Mouse (Mus musculus) kidney, adult 2 months (tissue): Measurements from ENCODE around the gene Dis3l2. TPM values are rescaled to one million over a fixed set of nuclear protein-coding genes. Genes with fewer than 3 reads are reported as not detected.

Experiments used
- DNase-seq: peaks from one replicate; pipeline ENCODE4 v3.0.0; 2021
- H3K27ac ChIP-seq: fragments of 200-500 bp; 2 replicates; pipeline ENCODE4 v1.5.1; 2012; ENCODE audit warnings: low read depth, low read length, control low read depth, inconsistent platforms; ENCODE audit not compliant: insufficient read depth
- H3K27me3 ChIP-seq: fragments of 200-500 bp; replicated peaks from 2 replicates; pipeline ENCODE4 v1.6.1; 2012; ENCODE audit warnings: mild to moderate bottlenecking, moderate library complexity, low read length, inconsistent platforms; ENCODE audit not compliant: control insufficient read depth, insufficient read depth
- H3K36me3 ChIP-seq: fragments of 200-500 bp; 2 replicates; pipeline ENCODE4 v1.6.1; 2012; ENCODE audit warnings: mild to moderate bottlenecking, moderate library complexity, low read length, inconsistent platforms; ENCODE audit not compliant: control insufficient read depth, insufficient read depth
- H3K4me1 ChIP-seq: fragments of 200-500 bp; 2 replicates; pipeline ENCODE4 v1.6.1; 2011; ENCODE audit warnings: low read length; ENCODE audit not compliant: control insufficient read depth, insufficient read depth
- H3K4me3 ChIP-seq: fragments of 200-500 bp; 2 replicates; pipeline ENCODE4 v1.5.1; 2011; ENCODE audit warnings: mild to moderate bottlenecking, low read depth, low read length, control low read depth; ENCODE audit not compliant: insufficient read depth
- CTCF ChIP-seq: fragments of 200-500 bp; conservative IDR thresholded peaks from 2 replicates; pipeline ENCODE4 v1.5.1; 2011; ENCODE audit warnings: low read depth, mild to moderate bottlenecking, control low read depth, low read length, moderate library complexity, mixed read lengths; ENCODE audit not compliant: insufficient read depth, insufficient read length
- POLR2A ChIP-seq: fragments of 200-500 bp; IDR thresholded peaks from one replicate; pipeline ENCODE4 v1.6.1; 2011; ENCODE audit warnings: low read depth, low read length, control low read depth
- WGBS: fragments of 180-500 bp; shearing (Covaris S2); methylation state at CpG from one replicate; pipeline ENCODE4 v1.1.7; 2018; 5-methylcytosine and 5-hydroxymethylcytosine counted together
- polyA plus RNA-seq: library from polyadenylated mRNA; depleted of rRNA; stranded (reverse); fragments of >200 nt; gene quantifications from 2 replicates; pipeline ENCODE4 v1.2.3, GENCODE M21; 2012

Dis3l2 gene
- polyA plus RNA-seq, 1 experiment: 15.7 TPM

DNA sequence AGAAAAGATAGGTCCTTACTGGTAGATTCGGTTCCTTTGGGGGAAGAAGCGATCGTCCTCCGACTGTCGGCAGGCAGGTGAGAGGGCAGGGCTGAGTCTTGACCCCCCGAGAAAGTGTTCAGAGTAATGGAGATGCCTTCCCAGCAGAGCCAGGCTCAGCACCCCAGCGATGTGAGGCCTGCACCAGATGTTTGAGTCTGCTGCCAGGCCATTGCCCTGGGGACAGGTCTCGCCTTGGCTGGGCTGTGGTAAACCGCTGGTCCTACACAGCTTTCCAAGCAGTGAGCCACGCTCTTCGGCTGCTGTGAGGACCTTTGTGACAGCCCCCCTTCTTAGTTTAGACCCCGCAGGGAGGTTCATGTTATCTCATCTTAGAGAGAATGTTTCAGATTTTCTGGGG is 28.5 kb upstream of the Dis3l2 start:
- Histone ChIP-seq H3K4me3 (no peak overlapping the region), H3K4me1 (no peaks in the 10 kb centered on the region), H3K27ac (no peak overlapping the region), H3K36me3 (no peaks in the 10 kb centered on the region), H3K27me3 (no peaks in the 10 kb centered on the region)
- TF ChIP-seq POLR2A: no peak
- TF ChIP-seq CTCF: no peak
- no peak for DNase-seq
- WGBS: 86% methylated on average over 12 of the region's 12 CpGs

DNA sequence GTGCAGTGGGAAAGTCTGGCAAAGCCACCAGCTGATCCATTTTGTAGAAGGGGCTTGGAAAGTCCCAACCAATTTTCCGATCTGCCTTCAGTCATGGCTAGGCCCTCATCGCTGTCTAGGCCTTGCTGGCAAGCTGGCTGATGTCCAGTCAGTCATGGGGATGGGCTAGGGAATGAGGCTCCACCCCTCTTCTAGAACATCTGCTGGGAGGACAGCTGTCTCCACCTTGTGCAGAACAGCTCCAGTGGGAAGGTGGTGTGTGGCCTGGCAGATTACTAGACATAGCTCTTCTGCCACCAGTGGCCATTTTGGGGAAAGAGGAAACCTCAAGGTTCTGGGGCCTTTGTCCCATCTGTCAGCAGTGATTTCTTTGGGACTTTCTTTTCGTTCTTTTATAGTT is 26.0 kb upstream of the Dis3l2 start:
- Histone ChIP-seq H3K36me3 (no peaks in the 10 kb centered on the region), H3K4me3 (no peak overlapping the region), H3K27me3 (no peaks in the 10 kb centered on the region), H3K27ac (no peak overlapping the region), H3K4me1 (no peaks in the 10 kb centered on the region)
- 79% methylated on average over 3 of the region's 3 CpGs for whole genome bisulfite sequencing
- DNase-seq: no peak
- TF ChIP-seq CTCF (no peak), POLR2A (no peak)

DNA sequence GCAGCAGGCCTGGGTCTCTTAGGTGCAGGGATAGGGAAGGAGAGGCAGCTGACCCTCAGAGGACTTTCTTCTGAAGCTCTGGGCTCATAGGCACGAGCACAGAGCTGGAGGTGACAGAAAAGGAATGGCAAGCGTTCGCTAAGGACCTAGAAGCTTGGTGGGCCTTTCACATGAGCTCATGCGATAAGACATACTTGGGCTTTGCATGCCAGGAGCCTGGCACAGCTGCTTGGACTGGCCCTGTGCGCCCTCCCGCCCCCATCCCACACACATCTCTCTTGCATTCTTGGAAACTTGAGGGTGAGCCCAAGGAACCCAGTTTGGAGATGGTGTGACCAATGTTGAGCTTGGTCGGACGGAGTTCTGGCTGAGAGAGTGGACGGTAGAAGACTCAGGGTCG is 24.9 kb upstream of the Dis3l2 start:
- no peak for DNase-seq
- Histone ChIP-seq H3K27ac (no peak overlapping the region), H3K4me1 (no peaks in the 10 kb centered on the region), H3K27me3 (no peaks in the 10 kb centered on the region), H3K4me3 (no peak overlapping the region), H3K36me3 (no peaks in the 10 kb centered on the region)
- no peak for TF ChIP-seq POLR2A
- no peak for TF ChIP-seq CTCF
- 84% methylated on average over 10 of the region's 10 CpGs for WGBS

DNA sequence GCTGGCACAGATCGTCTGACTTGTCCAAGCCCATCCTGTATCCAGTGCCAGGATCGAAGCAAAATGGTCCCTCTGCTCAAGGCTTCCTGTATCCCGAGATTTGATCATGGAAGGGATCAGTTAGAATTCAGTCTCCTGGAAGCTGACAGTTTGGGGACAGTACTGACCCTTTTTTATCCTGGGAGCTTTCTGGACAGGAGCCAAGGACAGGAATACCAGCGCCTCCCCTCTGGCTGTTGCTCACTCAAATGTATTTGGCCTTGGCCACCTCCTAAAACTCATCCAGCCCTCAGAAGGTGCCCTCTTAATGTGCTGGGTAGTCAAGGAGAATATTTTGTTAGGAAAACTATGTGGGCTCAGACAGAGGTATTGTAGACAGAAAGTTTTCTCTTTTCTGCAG is 16.4 kb upstream of the Dis3l2 start:
- 84% methylated on average over 4 of the region's 4 CpGs for WGBS
- H3K27ac ChIP-seq: no peak overlapping the region
- no peak for TF ChIP-seq CTCF
- no peak for TF ChIP-seq POLR2A
- no peak for DNase-seq
- H3K4me3 ChIP-seq: no peak overlapping the region
- H3K4me1 ChIP-seq: no peaks in the 10 kb centered on the region
- no peaks in the 10 kb centered on the region for H3K36me3 ChIP-seq
- H3K27me3 ChIP-seq: no peaks in the 10 kb centered on the region

DNA sequence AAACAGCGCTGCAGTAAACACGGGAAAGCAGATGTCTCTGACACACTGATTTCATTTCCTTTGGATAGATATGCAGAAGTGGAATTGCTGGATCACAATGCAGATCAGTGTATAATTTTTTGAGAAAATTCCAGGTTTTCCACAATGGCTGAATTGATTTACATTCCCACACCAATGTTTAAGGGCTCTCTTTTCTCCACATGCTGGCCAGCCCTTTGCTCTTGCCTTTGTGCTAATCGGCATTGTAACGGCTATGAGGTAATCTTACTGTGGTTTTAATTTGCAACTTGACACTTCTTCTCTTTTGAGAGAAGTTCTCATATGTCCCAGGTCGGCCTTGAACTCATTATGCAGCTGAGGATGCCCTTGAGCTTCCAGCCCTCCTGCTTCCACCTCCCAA is 12.6 kb upstream of the Dis3l2 start:
- Histone ChIP-seq H3K27me3 (no peaks in the 10 kb centered on the region), H3K4me3 (no peak overlapping the region), H3K4me1 (no peaks in the 10 kb centered on the region), H3K27ac (no peak overlapping the region), H3K36me3 (no peaks in the 10 kb centered on the region)
- WGBS: 62% methylated on average over 5 of the region's 5 CpGs
- DNase-seq: no peak
- TF ChIP-seq CTCF (no peak), POLR2A (no peak)

DNA sequence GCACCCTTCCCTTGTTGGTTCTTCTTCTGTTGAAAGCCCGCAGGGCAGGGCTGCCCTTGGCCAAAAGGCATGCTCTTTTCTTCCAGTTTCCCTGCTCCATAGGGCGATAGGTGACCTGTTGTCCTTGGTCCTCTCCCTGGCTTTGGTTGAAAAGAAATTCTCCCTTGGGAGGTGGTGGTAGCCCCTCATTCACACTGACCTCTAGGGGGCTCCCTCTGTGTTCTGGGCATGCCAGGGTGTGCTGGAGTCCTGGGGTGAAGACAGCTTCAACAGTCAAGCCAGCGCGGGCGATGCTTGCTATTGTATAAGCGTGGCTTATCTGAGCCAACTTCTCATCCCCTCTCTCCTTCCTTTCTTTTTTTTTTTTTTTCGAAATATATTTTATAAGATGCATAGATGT is 6.7 kb upstream of the Dis3l2 start:
- no peak overlapping the region for H3K27ac ChIP-seq
- TF ChIP-seq POLR2A (no peak), CTCF (peak; percentile 47)
- H3K4me3 ChIP-seq: no peak overlapping the region
- WGBS: 55% methylated on average over 7 of the region's 7 CpGs
- H3K27me3 ChIP-seq: no peaks in the 10 kb centered on the region
- H3K36me3 ChIP-seq: no peaks in the 10 kb centered on the region
- no peak for DNase-seq
- no peaks in the 10 kb centered on the region for H3K4me1 ChIP-seq

DNA sequence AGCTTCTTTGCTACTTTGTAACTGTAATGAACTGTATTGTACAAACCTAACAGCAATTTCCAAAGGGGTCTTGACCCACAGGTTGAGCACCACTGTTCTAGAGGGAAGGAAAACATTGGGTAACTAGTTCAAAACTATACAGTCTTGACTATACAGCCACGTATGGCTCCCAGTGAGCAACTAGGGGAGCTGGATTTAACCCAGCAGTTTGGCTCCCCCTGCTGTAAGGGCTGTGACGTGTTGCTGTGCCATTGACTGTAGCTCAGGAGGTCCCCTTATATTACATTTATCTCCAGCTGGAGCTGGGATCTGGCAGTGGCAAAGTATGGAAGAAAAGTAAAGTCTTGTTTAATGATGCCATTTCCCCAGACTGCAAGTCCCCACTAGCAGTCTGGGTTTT is 4.9 kb upstream of the Dis3l2 start:
- Histone ChIP-seq H3K36me3 (no peaks in the 10 kb centered on the region), H3K27me3 (no peaks in the 10 kb centered on the region), H3K4me3 (no peak overlapping the region), H3K4me1 (peaks cover 4% of the 10 kb centered on the region; the same call in 1 of the 2 replicates), H3K27ac (no peak overlapping the region)
- TF ChIP-seq POLR2A (no peak), CTCF (peak; percentile 61)
- DNase-seq: no peak
- WGBS: 40% methylated on average over 2 of the region's 2 CpGs

DNA sequence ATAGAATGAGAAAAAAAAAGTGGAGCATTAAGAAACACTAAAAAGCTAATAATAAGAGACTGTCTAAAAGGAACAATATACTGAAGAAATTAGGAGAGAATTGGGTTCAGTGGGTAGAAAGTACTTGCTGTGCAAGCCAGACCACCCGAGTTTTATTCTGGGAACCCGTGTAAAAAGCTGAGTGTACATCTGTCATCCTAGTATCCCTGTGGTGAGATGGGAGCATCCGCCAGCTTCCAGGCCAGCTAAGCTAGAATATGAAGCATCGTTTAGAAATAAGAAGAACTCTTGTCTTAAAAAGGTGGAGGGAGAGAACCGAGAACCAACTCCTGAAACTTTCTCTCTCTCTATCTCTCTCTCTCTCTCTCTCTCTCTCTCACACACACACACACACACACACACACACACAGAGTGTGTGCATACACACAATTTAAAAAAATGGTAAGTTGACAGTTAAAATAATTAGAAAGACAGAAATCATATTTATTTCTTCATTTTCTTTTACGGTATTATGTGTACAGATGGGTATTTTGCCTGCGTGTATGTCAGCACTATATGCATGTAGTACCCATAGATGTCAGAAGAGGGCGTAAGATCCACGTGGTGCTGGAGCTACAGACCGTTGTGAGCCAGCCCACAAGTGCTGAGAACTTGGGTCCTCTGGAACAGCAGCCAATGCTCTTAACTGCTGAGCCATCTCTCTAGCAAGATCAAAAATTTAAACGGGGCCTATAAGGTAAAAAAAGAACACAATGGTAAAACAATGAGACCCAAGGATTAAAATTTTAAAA is 4.1 kb upstream of the Dis3l2 start:
- H3K4me3 ChIP-seq: no peak overlapping the region
- no peaks in the 10 kb centered on the region for H3K27me3 ChIP-seq
- TF ChIP-seq CTCF (0 out of 2 replicates have a peak, but pooled peaks have one; percentile 16), POLR2A (no peak)
- no peak overlapping the region for H3K27ac ChIP-seq
- no peaks in the 10 kb centered on the region for H3K36me3 ChIP-seq
- DNase-seq: no peak
- WGBS: 69% methylated on average over 11 of the region's 11 CpGs
- peaks cover 4% of the 10 kb centered on the region; the same call in 1 of the 2 replicates for H3K4me1 ChIP-seq
